In the genomic region with DNA sequence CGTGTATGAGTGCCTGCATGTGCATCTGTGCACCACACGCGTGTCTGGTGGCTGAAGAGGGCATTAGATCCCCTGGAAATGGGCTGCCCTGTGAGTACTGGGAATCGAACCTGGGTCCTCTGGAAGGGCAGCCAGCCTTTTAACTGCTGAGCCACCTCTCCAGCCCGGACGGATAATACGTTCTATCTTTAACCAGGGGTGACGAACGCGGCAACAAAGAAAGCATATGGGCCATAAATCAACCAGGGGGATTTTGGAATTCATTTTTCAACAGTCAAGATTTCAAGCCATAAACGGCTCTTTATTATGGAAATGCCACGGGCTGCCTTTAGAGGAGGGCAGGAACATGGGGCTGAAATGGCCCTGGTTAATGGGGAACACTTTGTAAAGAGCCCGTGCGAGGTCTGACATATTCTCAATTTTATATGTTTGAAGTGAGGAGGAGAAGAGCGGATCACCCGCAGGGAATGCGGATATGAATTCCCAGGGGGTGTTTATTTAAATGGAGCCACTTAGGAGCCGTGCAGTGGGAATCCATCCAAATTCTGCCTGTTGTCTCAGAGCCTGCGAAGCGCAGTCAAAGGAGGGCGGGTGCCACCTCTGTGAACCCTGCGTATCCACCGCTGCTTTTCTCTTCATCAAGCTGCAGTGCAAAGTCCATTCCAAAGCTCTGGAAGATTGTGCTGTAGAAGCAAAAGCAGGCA, we compare ENCODE assay signal across 9 mouse cellular contexts.
DNase-seq lines count a peak whose midpoint lies in the region; ATAC-seq lines count a peak whose summit lies in the region.
"Had no signal": no experiment of that assay in that cellular context is flagged by ENCODE, and none has a peak within 500 bp of the region (broad histone marks: within the 10 kb centered on the region; RNA-seq: fewer than 3 reads in every experiment).

No protein-coding gene starts in this region.

- no peak overlapping the region for H3K4me3 ChIP-seq in forebrain, embryonic 16.5 days (replicated peaks; ENCODE audit: low read length)
- H3K4me3 ChIP-seq: myocyte had no signal

- no peak overlapping the region for H3K4me2 ChIP-seq in forebrain, embryonic 16.5 days (ENCODE audit: low read length)

- H3K4me1 ChIP-seq in forebrain, embryonic 16.5 days (replicated peaks; ENCODE audit: control insufficient read depth, insufficient read depth, low read length), result peaks cover 25% of the 10 kb centered on the region

- 30% methylated on average over 23 of the region's 23 CpGs for WGBS in forebrain, embryonic 16.5 days

- no peak overlapping the region; the same call in 1 of the 2 replicates for H3K9ac ChIP-seq in forebrain, embryonic 16.5 days (replicated peaks; ENCODE audit: low read depth, low read length)

- ATAC-seq in forebrain, embryonic 16.5 days, result peak; percentile 57; the same call in 1 of the 2 replicates

- H3K27ac ChIP-seq in forebrain, embryonic 16.5 days (ENCODE audit: low read length), result peak overlapping the region; percentile 62

- DNase-seq in left cerebral cortex, postnatal 4 days, result peak; percentile 10
- no peak for DNase-seq in left cerebral cortex, adult 9 months (ENCODE audit: low spot score in 2 of 2)
- peak; percentile 81 for DNase-seq in kidney, postnatal 10 days
- peak; percentile 51 for DNase-seq in neural tube, embryonic 10.5 days (ENCODE audit: extremely low spot score, low spot score)
- no peak for DNase-seq in cerebellum, adult 18-20 months
- DNase-seq in spleen, postnatal 14 days (ENCODE audit: low spot score in 2 of 2), result no peak
- DNase-seq in cerebellum, postnatal 14 days, result no peak

- H3K9me3 ChIP-seq in forebrain, embryonic 16.5 days (ENCODE audit: control insufficient read depth, low read length), result no peaks in the 10 kb centered on the region

- no peaks in the 10 kb centered on the region for H3K27me3 ChIP-seq in forebrain, embryonic 16.5 days (replicated peaks; ENCODE audit: control insufficient read depth, insufficient read depth, low read length)

- H3K36me3 ChIP-seq in forebrain, embryonic 16.5 days (ENCODE audit: control insufficient read depth, insufficient read depth), result no peaks in the 10 kb centered on the region

- intact Hi-C loops in left cerebral cortex, postnatal 4 days (cut with DNase I), result no loop called here

Comparison
In these comparisons a context has a peak if more than half of its experiments do, and no peak if none do; other contexts are left out.
1. DNase-seq: peak in left cerebral cortex, postnatal 4 days (single experiment), kidney, postnatal 10 days (single experiment) and neural tube, embryonic 10.5 days (single experiment); none in left cerebral cortex, adult 9 months (0 of 2), cerebellum, adult 18-20 months (0 of 2), spleen, postnatal 14 days (0 of 2) and cerebellum, postnatal 14 days (0 of 2).